Mouse (Mus musculus): ENCODE measurements around the gene Jun.

Gene Jun

DNA sequence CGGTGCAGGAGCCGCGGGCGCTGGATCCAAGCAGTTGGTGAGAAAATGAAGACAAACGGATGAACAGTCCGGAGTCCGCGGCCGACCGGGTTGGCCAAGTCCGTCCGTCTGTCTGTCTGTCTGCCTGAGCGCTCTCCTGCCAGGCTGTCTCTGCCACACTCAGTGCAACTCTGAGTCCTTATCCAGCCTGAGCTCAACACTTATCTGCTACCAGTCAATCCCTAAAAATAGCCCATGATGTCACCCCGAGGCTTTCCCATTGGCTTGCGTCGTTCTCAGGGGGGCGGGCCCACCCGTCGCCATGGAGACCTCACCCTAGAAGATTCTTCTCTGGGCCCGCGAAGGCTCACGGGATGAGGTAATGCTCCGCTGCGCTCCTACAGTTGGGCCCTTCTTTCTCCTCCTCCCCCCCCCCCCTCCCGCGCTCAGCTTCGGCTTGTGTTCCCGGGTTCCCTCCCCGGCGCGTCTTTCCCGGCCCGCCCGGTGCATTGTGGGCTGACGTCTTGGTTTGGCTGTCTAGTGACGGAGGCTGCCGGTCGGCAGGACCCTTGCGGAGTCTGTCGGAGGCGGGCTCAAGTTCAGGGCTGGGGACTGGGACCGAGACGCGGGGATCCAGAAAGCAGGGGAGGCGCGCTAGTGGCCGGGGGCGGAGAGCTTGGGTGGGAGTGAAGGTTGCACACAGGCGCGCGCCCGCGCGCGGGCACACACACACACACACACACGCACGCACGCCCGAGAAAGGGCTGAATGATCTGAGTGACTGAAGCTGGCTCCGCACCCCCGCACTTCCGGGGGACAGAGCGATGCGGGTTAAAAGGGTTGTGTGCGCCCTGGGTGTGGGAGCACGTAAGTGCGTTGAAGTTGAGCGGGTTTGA is at the start of gene Jun:
Jun (minus strand) TSS at position 198 of the 875 bp plus-strand sequence.
- DNase-seq (ENCODE audit: low spot score) = peak; percentile 98

- DNase-seq (ENCODE audit: low spot score) = no peak
These were observed 49.7 kb upstream of the Jun start for GRCm38 (mm10) chr4:95101684-95102083.

DNA sequence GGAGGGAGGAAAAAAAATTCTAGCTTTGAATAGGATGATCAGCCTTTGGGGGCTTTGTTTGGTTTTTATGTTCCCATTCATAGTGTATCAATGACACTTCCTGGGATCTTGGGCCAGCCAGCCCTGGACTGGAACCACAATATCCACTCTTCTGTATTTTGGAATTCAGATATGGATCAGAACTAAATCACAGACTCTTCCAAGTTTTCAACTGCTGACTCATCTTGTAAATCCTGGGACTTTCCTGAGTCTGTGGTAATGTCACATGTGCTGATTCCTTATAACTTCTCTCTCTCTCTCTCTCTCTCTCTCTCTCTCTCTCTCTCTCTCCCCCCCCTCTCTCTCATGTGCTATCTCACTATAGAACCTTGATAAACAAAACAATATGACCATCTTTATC is 48.7 kb upstream of the Jun start:
- no peak for DNase-seq (ENCODE audit: low spot score)

- no peak for DNase-seq (ENCODE audit: low spot score)
These were observed 47.4 kb upstream of the Jun start for GRCm38 (mm10) chr4:95099373-95099772.

DNA sequence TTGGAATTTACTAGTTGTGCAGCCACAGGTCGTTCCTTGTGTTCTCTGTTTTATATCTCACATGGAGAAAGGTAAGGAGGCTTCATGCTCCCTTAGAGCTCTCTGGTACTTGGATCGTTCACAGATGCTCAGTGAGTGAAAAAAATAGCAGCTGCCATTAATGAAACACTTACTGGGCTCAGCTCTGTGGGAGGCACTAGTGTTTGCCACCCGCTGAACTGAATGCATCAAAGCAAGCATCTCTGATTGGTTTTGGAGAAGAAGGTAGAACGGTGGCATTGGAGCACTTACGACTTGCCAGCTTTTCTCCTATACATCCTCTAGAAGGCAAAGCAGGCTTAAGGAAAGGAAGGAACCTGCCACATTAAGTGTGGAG is 46.7 kb upstream of the Jun start:
- DNase-seq (ENCODE audit: low spot score) = no peak

DNA sequence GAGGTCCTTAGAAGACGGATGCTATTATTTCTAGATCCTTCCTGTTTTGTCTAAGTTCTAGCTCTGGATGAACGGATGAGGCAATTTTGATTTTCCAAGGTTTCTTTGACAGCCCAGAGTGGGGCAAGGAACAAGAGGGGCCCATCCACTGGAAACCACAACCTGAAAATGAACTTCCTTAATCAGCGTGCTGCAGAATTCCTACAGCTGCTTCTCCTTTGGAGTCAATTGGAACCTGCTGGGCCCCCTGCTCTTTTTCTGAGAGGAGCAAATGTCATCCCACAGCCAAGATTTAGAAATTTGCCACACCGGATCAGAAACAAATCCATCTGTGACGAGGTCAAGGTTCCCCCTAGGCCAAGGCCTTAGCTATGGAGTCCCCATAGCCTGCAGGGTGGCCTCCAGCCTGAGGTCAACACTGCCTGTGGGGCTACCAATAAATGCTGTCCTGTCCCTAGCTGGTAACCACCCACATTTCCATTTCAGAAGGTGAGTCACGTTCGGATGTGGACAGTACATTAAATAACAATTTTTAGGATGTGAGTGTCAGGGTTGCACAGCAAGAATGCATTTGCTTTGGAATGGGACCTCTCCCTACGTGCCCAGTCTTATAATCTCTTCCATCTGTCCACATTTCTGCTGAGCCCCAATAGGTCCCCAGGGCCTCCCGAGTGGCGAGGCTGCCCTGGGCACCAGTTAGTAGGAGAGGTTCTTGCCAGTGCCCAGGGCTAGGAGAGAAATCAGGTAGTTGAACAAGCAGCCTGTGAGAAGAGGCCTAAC is 46.1 kb upstream of the Jun start:
- no peak for DNase-seq (ENCODE audit: low spot score)

GRCm38 (mm10) chr4:95096731-95097130 is 44.7 kb upstream of the Jun start:
- DNase-seq (ENCODE audit: low spot score) = no peak

DNA sequence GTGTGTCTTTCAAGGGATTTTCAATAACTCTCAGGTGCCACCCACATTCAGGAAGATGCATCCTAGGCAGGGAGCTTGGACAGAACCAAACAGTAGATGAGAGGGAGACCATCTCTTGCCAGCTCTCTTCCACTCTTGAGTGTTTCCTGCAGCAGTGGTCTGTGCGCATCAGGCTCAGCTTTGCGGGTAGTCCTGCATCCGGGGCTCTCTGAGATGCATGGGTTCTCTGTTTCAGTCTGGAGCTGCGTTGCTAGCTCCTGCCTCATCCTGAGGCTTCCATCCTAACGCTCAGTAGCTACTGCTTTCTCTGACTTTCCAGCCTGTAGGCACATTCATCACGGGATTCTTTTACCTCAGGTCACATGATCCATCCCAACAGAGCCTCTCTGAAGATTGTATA is 43.9 kb upstream of the Jun start:
- no peak for DNase-seq (ENCODE audit: low spot score)

DNA sequence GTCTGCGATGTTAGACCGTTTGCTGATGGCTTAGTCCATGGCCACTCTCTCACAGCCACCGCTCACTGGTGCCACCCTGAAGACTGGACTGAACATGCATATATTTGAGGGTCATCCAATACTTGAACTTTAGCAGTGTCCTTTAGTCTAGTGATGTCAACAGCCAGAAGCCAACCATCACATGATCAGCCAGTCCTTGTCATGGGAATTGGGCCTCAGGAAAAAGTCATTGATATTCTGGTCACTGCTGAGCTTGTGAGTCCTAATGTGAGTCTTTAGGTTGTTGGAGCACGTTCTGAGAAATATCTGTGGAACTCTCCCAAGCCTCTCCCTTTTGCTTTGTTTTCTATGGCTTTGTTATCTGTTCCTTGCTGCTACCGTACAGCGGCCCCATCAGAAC is 43.3 kb upstream of the Jun start:
- no peak for DNase-seq (ENCODE audit: low spot score)

- no peak for DNase-seq (ENCODE audit: low spot score)
These were observed 42.7 kb upstream of the Jun start for GRCm38 (mm10) chr4:95094700-95095113.

DNA sequence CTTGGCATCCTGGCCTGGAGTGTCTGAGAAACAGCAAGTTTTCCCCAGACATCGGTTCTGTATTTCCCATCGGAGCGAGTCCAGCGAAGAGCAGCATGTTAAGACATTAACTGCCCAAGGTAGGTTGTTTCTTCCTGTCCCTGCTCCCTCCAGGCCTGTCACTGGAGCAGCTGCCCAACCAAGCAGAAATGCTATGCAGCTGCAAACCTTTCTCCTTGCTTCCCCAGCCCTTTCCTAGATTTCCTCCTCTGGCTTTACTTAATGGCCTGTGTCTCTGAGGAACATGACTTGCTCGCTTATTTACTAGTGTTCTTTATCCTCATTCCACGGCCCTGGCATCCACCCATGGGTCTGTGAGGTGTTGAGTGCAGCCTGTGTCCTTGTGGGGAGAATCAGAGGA is 41.6 kb upstream of the Jun start:
- no peak for DNase-seq (ENCODE audit: low spot score)

- DNase-seq (ENCODE audit: low spot score) = no peak
These were observed 40.5 kb upstream of the Jun start for GRCm38 (mm10) chr4:95092516-95092915.

DNA sequence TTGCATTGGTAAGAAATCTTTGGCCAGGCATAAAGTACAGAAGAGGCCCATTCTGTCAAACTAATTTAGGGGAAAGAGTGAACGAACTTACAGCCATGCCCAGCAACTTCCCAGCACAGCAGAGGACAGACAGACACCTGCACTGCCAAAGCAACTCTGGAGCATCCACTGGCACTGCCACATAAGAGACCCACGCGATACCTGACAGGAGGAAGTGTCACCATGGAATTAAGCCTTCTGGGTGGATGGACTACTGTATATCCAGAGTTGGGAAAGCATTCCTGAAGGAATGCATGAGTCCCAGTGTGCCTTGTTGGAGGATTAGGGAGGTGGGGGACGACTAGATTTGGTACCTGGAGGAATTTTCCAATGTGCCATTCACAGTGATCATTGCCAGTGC is 39.5 kb upstream of the Jun start:
- no peak for DNase-seq (ENCODE audit: low spot score)

DNA sequence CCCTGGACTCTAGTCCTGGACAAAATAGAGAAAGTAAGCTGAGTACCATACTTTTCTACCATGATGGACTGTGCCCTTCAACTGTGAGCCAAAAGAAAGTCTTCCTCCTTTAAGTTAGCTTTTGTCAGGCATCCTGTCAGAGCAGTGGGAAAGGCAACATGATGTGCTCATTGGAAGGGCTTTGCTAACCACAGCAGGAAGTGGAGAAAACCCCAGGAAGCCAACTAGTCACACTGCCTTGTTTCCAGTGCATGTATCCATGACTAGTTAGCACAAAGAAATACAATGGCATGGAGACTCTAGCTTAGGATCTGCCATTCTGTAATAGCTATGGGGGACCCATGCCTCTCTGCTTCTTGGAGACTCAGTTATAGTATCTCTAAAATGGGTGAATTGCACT is 37.9 kb upstream of the Jun start:
- no peak for DNase-seq (ENCODE audit: low spot score)

- DNase-seq (ENCODE audit: low spot score) = no peak
These were observed 37.0 kb upstream of the Jun start for GRCm38 (mm10) chr4:95089053-95089452.

- no peak for DNase-seq (ENCODE audit: low spot score)
These were observed 31.9 kb upstream of the Jun start for GRCm38 (mm10) chr4:95083957-95084356.

GRCm38 (mm10) chr4:95083191-95083729 is 31.2 kb upstream of the Jun start:
- no peak for DNase-seq (ENCODE audit: low spot score)

DNA sequence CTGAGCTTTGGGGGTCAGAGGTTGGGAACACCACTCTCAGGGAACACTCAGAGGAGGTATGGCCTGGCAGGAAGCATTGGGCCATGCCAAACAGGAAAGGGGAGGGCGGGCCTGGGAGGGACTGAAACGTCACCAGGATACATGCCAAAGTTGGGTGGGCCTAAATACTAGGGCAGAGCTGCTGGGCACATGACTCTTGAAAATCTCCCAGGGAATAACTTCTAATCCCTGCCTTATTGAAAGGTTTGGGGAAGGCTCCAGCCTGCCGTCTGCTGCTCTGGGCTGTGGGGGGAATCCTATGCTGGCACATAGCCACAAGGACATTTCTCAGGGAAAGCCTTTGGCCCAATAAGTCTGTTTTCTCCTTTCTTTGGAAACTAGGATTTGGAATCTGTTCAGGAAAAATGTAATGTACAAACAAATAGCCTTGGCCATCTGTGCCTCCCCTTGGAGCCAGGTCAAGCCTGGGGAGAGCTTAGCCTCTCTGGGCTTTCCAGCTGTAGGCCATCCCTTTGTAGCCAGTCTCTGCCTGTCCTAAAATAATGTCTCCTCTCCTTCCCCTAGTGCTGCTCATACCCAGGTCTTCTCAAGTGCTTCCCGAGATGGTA is 30.6 kb upstream of the Jun start:
- DNase-seq (ENCODE audit: low spot score) = peak; percentile 55

DNA sequence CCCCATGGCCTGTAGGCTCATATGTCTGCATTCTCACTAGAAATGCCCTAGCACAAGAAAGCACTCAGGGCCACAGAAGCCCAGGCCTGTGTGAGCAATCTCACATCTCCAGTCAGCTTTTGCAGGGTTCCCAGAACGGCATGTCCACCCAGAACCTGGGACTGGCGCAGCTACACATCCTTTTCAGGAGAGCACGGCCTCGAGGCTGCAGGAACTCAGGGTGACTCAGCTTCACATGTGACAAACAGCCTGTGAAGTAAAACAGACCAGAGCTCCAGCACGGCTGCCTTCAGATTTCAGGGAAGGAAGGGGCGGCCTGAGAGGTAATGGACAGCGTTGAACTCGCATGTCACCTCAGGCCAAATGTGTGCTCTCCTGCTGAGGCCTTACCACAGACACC is 29.6 kb upstream of the Jun start:
- no peak for DNase-seq (ENCODE audit: low spot score)

- DNase-seq (ENCODE audit: low spot score) = no peak
These were observed 26.6 kb upstream of the Jun start for GRCm38 (mm10) chr4:95078625-95079024.

DNA sequence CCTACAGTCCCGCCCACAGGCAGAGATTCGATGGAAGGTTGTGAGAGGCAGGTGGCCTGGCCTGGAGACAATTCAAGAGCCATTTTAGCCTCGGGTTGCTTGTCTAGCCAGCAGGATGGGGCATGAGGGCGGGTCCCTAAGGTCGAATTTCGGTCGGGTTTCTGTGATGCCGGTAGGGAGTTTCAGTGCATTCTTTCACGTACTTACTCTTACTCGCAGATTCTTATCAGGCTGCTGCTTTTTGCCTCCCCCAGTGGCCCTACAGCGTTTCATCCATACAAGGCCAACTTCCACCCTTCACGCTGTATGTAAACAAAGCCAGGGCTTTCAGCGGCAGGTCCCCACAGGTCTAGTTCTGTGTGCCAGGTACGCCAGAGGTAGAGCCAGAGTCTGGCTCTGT is 24.3 kb upstream of the Jun start:
- DNase-seq (ENCODE audit: low spot score) = no peak

GRCm38 (mm10) chr4:95075591-95076002 is 23.6 kb upstream of the Jun start:
- no peak for DNase-seq (ENCODE audit: low spot score)

GRCm38 (mm10) chr4:95074319-95074718 is 22.3 kb upstream of the Jun start:
- no peak for DNase-seq (ENCODE audit: low spot score)
